Mouse (Mus musculus) neural tube, embryonic 13.5 days (tissue): ENCODE results near the gene D17H6S53E. TPM values are rescaled to one million over a fixed set of nuclear protein-coding genes. Genes with fewer than 3 reads are reported as not detected.

Experiments used
- ATAC-seq: fragments of 200-750 bp; cut with Nextera tagmentation; 2 replicates; pipeline ENCODE4 v1.8.0; 2017; ENCODE audit warnings: low read depth, mild to moderate bottlenecking, moderate TSS enrichment, moderate library complexity
- H3K27ac ChIP-seq: fragments of 300-500 bp; sonication (generic); replicated peaks from 2 replicates; pipeline ENCODE4 v1.5.1; 2015; ENCODE audit warnings: moderate library complexity, mild to moderate bottlenecking, inconsistent platforms
- H3K27me3 ChIP-seq: fragments of 300-500 bp; sonication (generic); 2 replicates; pipeline ENCODE4 v1.6.1; 2015; ENCODE audit warnings: mild to moderate bottlenecking, inconsistent platforms
- H3K36me3 ChIP-seq: fragments of 300-500 bp; sonication (generic); 2 replicates; pipeline ENCODE4 v1.6.1; 2015; ENCODE audit warnings: mild to moderate bottlenecking, inconsistent platforms
- H3K4me1 ChIP-seq: fragments of 300-500 bp; sonication (generic); replicated peaks from 2 replicates; pipeline ENCODE4 v1.6.1; 2015; ENCODE audit warnings: inconsistent platforms
- H3K4me2 ChIP-seq: fragments of 300-500 bp; sonication (generic); 2 replicates; pipeline ENCODE4 v1.6.1; 2015; ENCODE audit warnings: inconsistent platforms, mild to moderate bottlenecking, moderate library complexity
- H3K4me3 ChIP-seq: fragments of 300-500 bp; sonication (generic); 2 replicates; pipeline ENCODE4 v1.5.1; 2015; ENCODE audit warnings: mild to moderate bottlenecking, inconsistent platforms
- H3K9ac ChIP-seq: fragments of 300-500 bp; sonication (generic); 2 replicates; pipeline ENCODE4 v1.6.1; 2015; ENCODE audit warnings: moderate library complexity, mild to moderate bottlenecking, inconsistent platforms
- H3K9me3 ChIP-seq: fragments of 300-500 bp; sonication (generic); 2 replicates; pipeline ENCODE4 v1.6.1; 2016; ENCODE audit warnings: inconsistent platforms
- WGBS: fragments of 180-500 bp; shearing (Covaris S2); methylation state at CpG from one replicate; pipeline ENCODE4 v1.1.7; 2015; 5-methylcytosine and 5-hydroxymethylcytosine counted together
- polyA plus RNA-seq: library from polyadenylated mRNA; unstranded; fragments of >200 nt; fragmentation: Nextera tagmentation; extraction: Ambion mirVana; gene quantifications from 2 replicates; pipeline ENCODE4 v1.2.1, GENCODE M21; 2015

Gene D17H6S53E
- polyA plus RNA-seq, 1 experiment from 2014 or later, result 10.6 TPM

GRCm38 (mm10) chr17:35157254-35157653 lies 31.1 kb downstream of the D17H6S53E start:
- Histone ChIP-seq H3K9me3 (no peaks in the 10 kb centered on the region), H3K4me2 (no peak overlapping the region), H3K27ac (no peak overlapping the region), H3K36me3 (peaks cover 100% of the 10 kb centered on the region), H3K27me3 (no peaks in the 10 kb centered on the region), H3K4me1 (peaks cover 15% of the 10 kb centered on the region), H3K9ac (no peak overlapping the region), H3K4me3 (no peak overlapping the region)
- ATAC-seq, result no peak
- 96% methylated on average over 8 of the region's 8 CpGs for WGBS

- ATAC-seq, result no peak
- Histone ChIP-seq H3K27me3 (no peaks in the 10 kb centered on the region), H3K9me3 (no peaks in the 10 kb centered on the region), H3K9ac (no peak overlapping the region), H3K36me3 (peaks cover 98% of the 10 kb centered on the region), H3K4me1 (peaks cover 19% of the 10 kb centered on the region), H3K27ac (no peak overlapping the region), H3K4me3 (no peak overlapping the region), H3K4me2 (no peak overlapping the region)
- 90% methylated on average over 8 of the region's 8 CpGs for WGBS
Observed at GRCm38 (mm10) chr17:35157661-35158175, 31.5 kb downstream of the D17H6S53E start.

- WGBS, result 95% methylated on average over 16 of the region's 16 CpGs
- ATAC-seq, result no peak
- H3K9ac ChIP-seq, result no peak overlapping the region
Observed at GRCm38 (mm10) chr17:35158850-35159593, 32.8 kb downstream of the D17H6S53E start.

GRCm38 (mm10) chr17:35159638-35160037 lies 33.5 kb downstream of the D17H6S53E start:
- H3K4me1 ChIP-seq, result peaks cover 28% of the 10 kb centered on the region
- H3K4me3 ChIP-seq, result no peak overlapping the region
- no peak overlapping the region for H3K27ac ChIP-seq
- no peak overlapping the region for H3K4me2 ChIP-seq
- WGBS, result 81% methylated on average over 7 of the region's 7 CpGs
- H3K36me3 ChIP-seq, result peaks cover 78% of the 10 kb centered on the region
- no peak for ATAC-seq
- no peaks in the 10 kb centered on the region for H3K27me3 ChIP-seq
- no peaks in the 10 kb centered on the region for H3K9me3 ChIP-seq
- no peak overlapping the region for H3K9ac ChIP-seq

More at GRCm38 (mm10) chr17:35158850-35159593, 32.8 kb downstream of the D17H6S53E start:
- no peaks in the 10 kb centered on the region for H3K9me3 ChIP-seq
- H3K4me2 ChIP-seq, result no peak overlapping the region
- no peak overlapping the region for H3K27ac ChIP-seq
- peaks cover 85% of the 10 kb centered on the region for H3K36me3 ChIP-seq
- no peak overlapping the region for H3K4me3 ChIP-seq
- H3K27me3 ChIP-seq, result no peaks in the 10 kb centered on the region
- H3K4me1 ChIP-seq, result peaks cover 28% of the 10 kb centered on the region

- peak overlapping the region; percentile 99; the same call in 1 of the 2 replicates for H3K4me3 ChIP-seq
- H3K27ac ChIP-seq, result no peak overlapping the region
- H3K36me3 ChIP-seq, result peaks cover 61% of the 10 kb centered on the region
- H3K9ac ChIP-seq, result peak overlapping the region; percentile 100; the same call in 1 of the 2 replicates
- no peaks in the 10 kb centered on the region for H3K9me3 ChIP-seq
- 73% methylated on average over 11 of the region's 11 CpGs for WGBS
- ATAC-seq, result no peak
- H3K4me2 ChIP-seq, result peak overlapping the region; percentile 100; the same call in 1 of the 2 replicates
- H3K27me3 ChIP-seq, result no peaks in the 10 kb centered on the region
- peaks cover 35% of the 10 kb centered on the region for H3K4me1 ChIP-seq
Observed at GRCm38 (mm10) chr17:35161421-35161820, 35.2 kb downstream of the D17H6S53E start.

- 78% methylated on average over 14 of the region's 14 CpGs for WGBS
- H3K36me3 ChIP-seq, result peaks cover 54% of the 10 kb centered on the region
- peaks cover 42% of the 10 kb centered on the region for H3K4me1 ChIP-seq
Observed at GRCm38 (mm10) chr17:35162121-35162520, 35.9 kb downstream of the D17H6S53E start.

GRCm38 (mm10) chr17:35162730-35163129 lies 36.6 kb downstream of the D17H6S53E start:
- H3K36me3 ChIP-seq, result peaks cover 47% of the 10 kb centered on the region
- H3K4me2 ChIP-seq, result peak overlapping the region; percentile 100
- H3K27ac ChIP-seq, result no peak overlapping the region
- 57% methylated on average over 12 of the region's 12 CpGs for WGBS
- peaks cover 43% of the 10 kb centered on the region for H3K4me1 ChIP-seq
- no peak for ATAC-seq
- peak overlapping the region; percentile 99 for H3K4me3 ChIP-seq
- no peaks in the 10 kb centered on the region for H3K27me3 ChIP-seq
- H3K9ac ChIP-seq, result peak overlapping the region; percentile 100
- H3K9me3 ChIP-seq, result no peaks in the 10 kb centered on the region

More at GRCm38 (mm10) chr17:35162121-35162520, 35.9 kb downstream of the D17H6S53E start:
- Histone ChIP-seq H3K9me3 (no peaks in the 10 kb centered on the region), H3K27me3 (no peaks in the 10 kb centered on the region), H3K4me2 (peak overlapping the region; percentile 100), H3K4me3 (peak overlapping the region; percentile 99), H3K27ac (no peak overlapping the region), H3K9ac (peak overlapping the region; percentile 100)
- no peak for ATAC-seq

- H3K27me3 ChIP-seq, result no peaks in the 10 kb centered on the region
- peak overlapping the region; percentile 100 for H3K9ac ChIP-seq
- peak overlapping the region; percentile 98 for H3K27ac ChIP-seq
- peaks cover 40% of the 10 kb centered on the region for H3K36me3 ChIP-seq
- H3K4me2 ChIP-seq, result peak overlapping the region; percentile 100
- H3K4me3 ChIP-seq, result peak overlapping the region; percentile 99
- no peak for ATAC-seq
- peaks cover 43% of the 10 kb centered on the region for H3K4me1 ChIP-seq
- H3K9me3 ChIP-seq, result no peaks in the 10 kb centered on the region
- 12% methylated on average over 8 of the region's 8 CpGs for WGBS
Observed at GRCm38 (mm10) chr17:35163326-35164081, 37.3 kb downstream of the D17H6S53E start.

- Histone ChIP-seq H3K4me1 (peaks cover 43% of the 10 kb centered on the region), H3K4me2 (peak overlapping the region; percentile 100), H3K4me3 (peak overlapping the region; percentile 99), H3K36me3 (peaks cover 33% of the 10 kb centered on the region), H3K27me3 (no peaks in the 10 kb centered on the region), H3K9me3 (no peaks in the 10 kb centered on the region), H3K9ac (peak overlapping the region; percentile 100), H3K27ac (peak overlapping the region; percentile 98)
- WGBS, result 0% methylated on average over 20 of the region's 28 CpGs
- ATAC-seq, result peak; percentile 1; the same call in 1 of the 2 replicates
Observed at GRCm38 (mm10) chr17:35164218-35164567, 38.0 kb downstream of the D17H6S53E start.

- under 1% methylated on average over 83 of the region's 89 CpGs for WGBS
- Histone ChIP-seq H3K9ac (peak within 1 kb of the TSS; percentile 100), H3K27ac (peak within 1 kb of the TSS; percentile 98), H3K9me3 (no peaks in the 10 kb centered on the region), H3K27me3 (no peaks in the 10 kb centered on the region), H3K36me3 (peaks cover 27% of the 10 kb centered on the region), H3K4me3 (peak within 1 kb of the TSS; percentile 99), H3K4me2 (peak within 1 kb of the TSS; percentile 100), H3K4me1 (peaks cover 43% of the 10 kb centered on the region)
- ATAC-seq, result peak; percentile 96
Observed at GRCm38 (mm10) chr17:35164568-35165450, 38.6 kb downstream of the D17H6S53E start, which contains the start of gene Prrc2a. TSS of gene Prrc2a (minus strand) at chr17:35164897.

GRCm38 (mm10) chr17:35165451-35166155 lies 39.4 kb downstream of the D17H6S53E start:
- 26% methylated on average over 12 of the region's 12 CpGs for WGBS
- peak; percentile 87 for ATAC-seq

More at GRCm38 (mm10) chr17:35165451-35166155, 39.4 kb downstream of the D17H6S53E start:
- Histone ChIP-seq H3K4me3 (peak overlapping the region; percentile 99), H3K27ac (peak overlapping the region; percentile 97), H3K4me1 (peaks cover 43% of the 10 kb centered on the region), H3K27me3 (no peaks in the 10 kb centered on the region), H3K9ac (peak overlapping the region; percentile 71), H3K4me2 (peak overlapping the region; percentile 100), H3K36me3 (peaks cover 19% of the 10 kb centered on the region), H3K9me3 (no peaks in the 10 kb centered on the region)
